Mouse (Mus musculus): ENCODE data around the gene Chst12. TPM values are rescaled to one million over a fixed set of nuclear protein-coding genes. Genes with fewer than 3 reads are reported as not detected.

Gene Chst12
- polyA plus RNA-seq, 1 experiment from 2014 or later = 26.1 TPM

Other genes with a start within 250 kb of the Chst12 start
- gene Mad1l1, start 184.0 kb upstream of the Chst12 start, polyA plus RNA-seq (2015; fragmentation: Nextera tagmentation; extraction: Ambion mirVana) = 32.5 and 33.1 TPM in 2 replicates
- 23.5 and 24.3 TPM in 2 replicates for gene Nudt1, start 183.9 kb upstream of the Chst12 start, polyA plus RNA-seq (2015; fragmentation: Nextera tagmentation; extraction: Ambion mirVana)
- 20.9 and 21.6 TPM in 2 replicates for gene Mrm2, start 173.7 kb upstream of the Chst12 start, polyA plus RNA-seq (2015; fragmentation: Nextera tagmentation; extraction: Ambion mirVana)
- 37.7 and 40.2 TPM in 2 replicates for gene Snx8, start 116.3 kb upstream of the Chst12 start, polyA plus RNA-seq (2015; fragmentation: Nextera tagmentation; extraction: Ambion mirVana)
- gene Eif3b, start 86.2 kb upstream of the Chst12 start, polyA plus RNA-seq (2015; fragmentation: Nextera tagmentation; extraction: Ambion mirVana) = 85.0 and 102 TPM in 2 replicates
- gene Gm4869, start 59.9 kb upstream of the Chst12 start, polyA plus RNA-seq (2015; fragmentation: Nextera tagmentation; extraction: Ambion mirVana) = not detected in 2 replicates
- gene Grifin, start 59.5 kb downstream of the Chst12 start, polyA plus RNA-seq (2015; fragmentation: Nextera tagmentation; extraction: Ambion mirVana) = not detected in 2 replicates
- 28.4 and 28.8 TPM in 2 replicates for gene Lfng, start 101.8 kb downstream of the Chst12 start, polyA plus RNA-seq (2015; fragmentation: Nextera tagmentation; extraction: Ambion mirVana)
- gene Ttyh3, start 143.5 kb downstream of the Chst12 start, polyA plus RNA-seq (2015; fragmentation: Nextera tagmentation; extraction: Ambion mirVana) = 84.6 and 85.2 TPM in 2 replicates
- 26.0 and 29.4 TPM in 2 replicates for gene Iqce, start 196.8 kb downstream of the Chst12 start, polyA plus RNA-seq (2015; fragmentation: Nextera tagmentation; extraction: Ambion mirVana)
- gene Brat1, start 199.5 kb downstream of the Chst12 start, polyA plus RNA-seq (2015; fragmentation: Nextera tagmentation; extraction: Ambion mirVana) = 24.9 TPM in 2 replicates
- gene Amz1, start 218.6 kb downstream of the Chst12 start, polyA plus RNA-seq (2015; fragmentation: Nextera tagmentation; extraction: Ambion mirVana) = 3.9 and 5.1 TPM in 2 replicates